Mouse (Mus musculus) monocyte, adult 2 months (primary cell): ENCODE results near the gene Mkrn1.
"Not testable (repeated sequence)": the region's sequence is repeated elsewhere in the genome, so short reads cannot be mapped to it uniquely, and the experiment has no call there.

Experiments used
- DNase-seq, 2 experiments: peaks; one replicate each; pipeline ENCODE4 v3.0.0; 2022; ENCODE audit warnings: low spot score in 2 of 2, low read depth in 1 of 2

Gene Mkrn1

GRCm38 (mm10) chr6:39433174-39433573 is 12.9 kb upstream of the Mkrn1 start:
- no peak for DNase-seq

- DNase-seq = no peak
Measured at GRCm38 (mm10) chr6:39430722-39431121, 10.5 kb upstream of the Mkrn1 start.

GRCm38 (mm10) chr6:39429007-39429788 is 8.9 kb upstream of the Mkrn1 start:
- DNase-seq = no peak

- no peak for DNase-seq
Measured at GRCm38 (mm10) chr6:39427276-39428003, 7.2 kb upstream of the Mkrn1 start.

GRCm38 (mm10) chr6:39426725-39427124 is 6.5 kb upstream of the Mkrn1 start:
- no peak for DNase-seq

- no peak for DNase-seq
Measured at GRCm38 (mm10) chr6:39425181-39425580, 4.9 kb upstream of the Mkrn1 start.

- DNase-seq = no peak
Measured at GRCm38 (mm10) chr6:39423686-39424085, 3.4 kb upstream of the Mkrn1 start.

- no peak for DNase-seq
Measured at GRCm38 (mm10) chr6:39423130-39423551, 2.9 kb upstream of the Mkrn1 start.

GRCm38 (mm10) chr6:39420867-39421266 is 605 bp upstream of the Mkrn1 start:
- DNase-seq = no peak

GRCm38 (mm10) chr6:39419386-39419850 is 844 bp downstream of the Mkrn1 start:
- no peak for DNase-seq

GRCm38 (mm10) chr6:39416654-39417053 is 3.6 kb downstream of the Mkrn1 start:
- DNase-seq = not testable (repeated sequence)

GRCm38 (mm10) chr6:39415762-39416161 is 4.5 kb downstream of the Mkrn1 start:
- DNase-seq = peak; percentile 37 to 73

- DNase-seq = no peak
Measured at GRCm38 (mm10) chr6:39414106-39414505, 6.2 kb downstream of the Mkrn1 start.

GRCm38 (mm10) chr6:39406480-39406879 is 13.8 kb downstream of the Mkrn1 start:
- DNase-seq = no peak

- DNase-seq = no peak
Measured at GRCm38 (mm10) chr6:39403136-39403535, 17.1 kb downstream of the Mkrn1 start.

- DNase-seq = no peak
Measured at GRCm38 (mm10) chr6:39400343-39400742, 19.9 kb downstream of the Mkrn1 start.

GRCm38 (mm10) chr6:39398342-39398741 is 21.9 kb downstream of the Mkrn1 start:
- DNase-seq = no peak

- no peak for DNase-seq
Measured at GRCm38 (mm10) chr6:39397046-39397445, 23.2 kb downstream of the Mkrn1 start.

GRCm38 (mm10) chr6:39395916-39396315 is 24.3 kb downstream of the Mkrn1 start:
- no peak for DNase-seq

- DNase-seq = no peak
Measured at GRCm38 (mm10) chr6:39395471-39395870, 24.8 kb downstream of the Mkrn1 start.

GRCm38 (mm10) chr6:39389988-39390387 is 30.3 kb downstream of the Mkrn1 start:
- no peak for DNase-seq

GRCm38 (mm10) chr6:39381125-39381880 is 39.0 kb downstream of the Mkrn1 start, which contains the start of gene Rab19:
Gene Rab19, plus strand, starts transcription at chr6:39381175.
- DNase-seq = no peak
